Mouse (Mus musculus): ENCODE data around the gene Rps3a1. TPM values are rescaled to one million over a fixed set of nuclear protein-coding genes. Genes with fewer than 3 reads are reported as not detected.
"Not testable (repeated sequence)": the region's sequence is repeated elsewhere in the genome, so short reads cannot be mapped to it uniquely, and the experiment has no call there.

Rps3a1 gene
- total RNA-seq, 2 experiments from 2014 or later = 724 to 824 TPM

- no peak for DNase-seq (ENCODE audit: low spot score in 2 of 2)
Observed at GRCm38 (mm10) chr3:86119237-86119932, 23.1 kb downstream of the Rps3a1 start.

GRCm38 (mm10) chr3:86116951-86117350 is 25.6 kb downstream of the Rps3a1 start:
- no peak for DNase-seq (ENCODE audit: low spot score in 2 of 2)

GRCm38 (mm10) chr3:86114659-86115338 is 27.7 kb downstream of the Rps3a1 start:
- DNase-seq (ENCODE audit: low spot score in 2 of 2) = no peak

- DNase-seq (ENCODE audit: low spot score in 2 of 2) = no peak
Observed at GRCm38 (mm10) chr3:86112766-86113165, 29.7 kb downstream of the Rps3a1 start.

- peak; percentile 12 to 27 for DNase-seq (ENCODE audit: low spot score in 2 of 2)
Observed at GRCm38 (mm10) chr3:86110077-86110476, 32.4 kb downstream of the Rps3a1 start.

GRCm38 (mm10) chr3:86109099-86109498 is 33.4 kb downstream of the Rps3a1 start:
- DNase-seq (ENCODE audit: low spot score in 2 of 2) = no peak

- DNase-seq (ENCODE audit: low spot score in 2 of 2) = no peak
Observed at GRCm38 (mm10) chr3:86108576-86108975, 33.9 kb downstream of the Rps3a1 start.

GRCm38 (mm10) chr3:86107637-86108539 is 34.6 kb downstream of the Rps3a1 start:
- DNase-seq (ENCODE audit: low spot score in 2 of 2) = no peak

- no peak for DNase-seq (ENCODE audit: low spot score in 2 of 2)
Observed at GRCm38 (mm10) chr3:86106086-86106632, 36.3 kb downstream of the Rps3a1 start.

- DNase-seq (ENCODE audit: low spot score in 2 of 2) = no peak
Observed at GRCm38 (mm10) chr3:86104909-86105308, 37.6 kb downstream of the Rps3a1 start.

- DNase-seq (ENCODE audit: low spot score in 2 of 2) = not testable (repeated sequence)
Observed at GRCm38 (mm10) chr3:86104433-86104832, 38.1 kb downstream of the Rps3a1 start.

- DNase-seq (ENCODE audit: low spot score in 2 of 2) = no peak
Observed at GRCm38 (mm10) chr3:86103449-86104291, 38.8 kb downstream of the Rps3a1 start.

- no peak for DNase-seq (ENCODE audit: low spot score in 2 of 2)
Observed at GRCm38 (mm10) chr3:86101956-86102355, 40.5 kb downstream of the Rps3a1 start.

- DNase-seq (ENCODE audit: low spot score in 2 of 2) = no peak
Observed at GRCm38 (mm10) chr3:86093907-86094306, 48.6 kb downstream of the Rps3a1 start.

- no peak for DNase-seq (ENCODE audit: low spot score in 2 of 2)
Observed at GRCm38 (mm10) chr3:86093213-86093845, 49.2 kb downstream of the Rps3a1 start.

Other genes starting within 250 kb of the Rps3a1 start
- 10 to 100 TPM; 10.6 to 16.6 TPM for gene Sh3d19, start 171.6 kb downstream of the Rps3a1 start, total RNA-seq (2021)
- gene Prss48, start 140.2 kb downstream of the Rps3a1 start, total RNA-seq (2021) = not detected
- 10 to 100 TPM; 32.7 to 34.9 TPM for gene Lrba, start 82.0 kb upstream of the Rps3a1 start, total RNA-seq (2021)